Mouse (Mus musculus) thymus, postnatal 25 days (tissue): ENCODE results near the gene Chrnd.

Experiments
- DNase-seq: peaks from one replicate; pipeline ENCODE4 v3.0.0; 2022

Gene Chrnd

GRCm38 (mm10) chr1:87239056-87239455 is 48.6 kb downstream of the Chrnd start:
- DNase-seq: no peak

DNA sequence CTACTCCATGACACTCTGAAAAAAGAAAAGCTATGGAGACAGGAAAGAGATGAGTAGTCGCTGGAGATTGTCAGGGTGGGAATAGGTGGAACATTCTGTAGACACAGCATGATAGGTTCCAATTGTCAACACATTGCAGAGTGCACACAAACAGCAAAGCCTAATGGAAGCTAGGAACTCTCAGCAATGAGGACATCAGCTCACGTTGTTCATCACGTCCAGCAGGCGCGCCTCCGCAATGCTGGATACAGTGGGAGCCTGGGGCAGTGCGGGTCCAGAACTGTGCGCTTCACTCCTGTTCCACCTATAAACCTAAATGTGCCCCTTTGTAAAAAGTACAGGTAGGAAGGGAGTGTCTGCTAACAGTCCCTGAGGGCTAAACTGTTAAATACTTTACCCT is 52.6 kb downstream of the Chrnd start:
- no peak for DNase-seq

DNA sequence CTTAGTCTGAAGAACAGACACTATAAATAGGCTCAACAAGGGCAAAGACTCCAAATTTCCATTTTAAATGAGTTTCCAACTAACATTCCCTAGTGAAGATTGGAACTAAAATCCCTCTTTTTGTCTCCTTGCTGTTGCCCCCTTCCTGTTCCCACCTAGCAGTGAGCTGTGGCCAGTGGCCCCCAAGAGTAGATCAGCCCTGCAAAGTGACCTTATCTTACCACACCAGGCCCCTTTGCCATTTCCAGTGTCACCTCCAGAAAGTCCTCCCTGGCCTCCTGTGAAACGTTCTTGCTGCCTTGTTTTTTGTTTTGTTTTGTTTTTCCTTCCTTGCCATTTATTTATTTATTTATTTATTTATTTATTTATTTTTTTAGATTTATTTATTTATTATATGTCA is 55.0 kb downstream of the Chrnd start:
- no peak for DNase-seq

GRCm38 (mm10) chr1:87245929-87246815 is 55.8 kb downstream of the Chrnd start:
- DNase-seq: peak; percentile 77
